Comparison of ENCODE assay signal across 8 mouse cellular contexts in the genomic region with DNA sequence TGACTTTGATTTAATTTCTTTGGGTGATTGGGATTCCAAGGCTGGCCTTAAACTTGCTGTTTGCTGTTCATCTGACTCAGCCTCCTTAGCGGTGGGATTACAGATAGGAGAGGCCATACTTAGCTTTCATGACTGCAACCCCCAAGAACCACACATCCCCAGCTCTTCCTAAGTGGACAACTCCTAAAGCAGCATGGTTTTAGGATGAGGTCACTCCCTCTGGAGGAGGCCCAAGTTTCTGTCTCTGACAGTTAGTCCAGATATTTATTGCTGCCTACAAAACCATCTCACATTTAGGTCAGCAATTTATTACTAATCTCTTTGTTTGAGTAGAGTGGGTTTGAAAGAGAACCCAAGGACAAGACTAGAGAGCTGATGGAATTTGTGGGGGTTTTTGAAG. TPM values are rescaled to one million over a fixed set of nuclear protein-coding genes. Genes with fewer than 3 reads are reported as not detected.
DNase-seq lines count a peak whose midpoint lies in the region; ATAC-seq and TF ChIP-seq lines count a peak whose summit lies in the region.
"Not testable (repeated sequence)": the region's sequence is repeated elsewhere in the genome, so short reads cannot be mapped to it uniquely, and the experiment has no call there.

No protein-coding gene starts in this region.

- 19% methylated on average over 1 of the region's 1 CpGs for WGBS in heart, embryonic 15.5 days
- WGBS in intestine, embryonic 15.5 days, result 35% methylated on average over 1 of the region's 1 CpGs
- 52% methylated on average over 1 of the region's 1 CpGs for WGBS in kidney, postnatal 0 days
- 44% methylated on average over 1 of the region's 1 CpGs for WGBS in lung, embryonic 16.5 days
- 28% methylated on average over 1 of the region's 1 CpGs for WGBS in stomach, embryonic 15.5 days

- not testable (repeated sequence) for H3K9me3 ChIP-seq in heart, embryonic 15.5 days (replicated peaks); intestine, embryonic 15.5 days; kidney, postnatal 0 days (replicated peaks; ENCODE audit: low read length); lung, embryonic 16.5 days (ENCODE audit: control insufficient read depth, low read length); stomach, embryonic 15.5 days

- H3K27me3 ChIP-seq in heart, embryonic 15.5 days; intestine, embryonic 15.5 days (replicated peaks); kidney, postnatal 0 days (ENCODE audit: insufficient read depth, low read length); lung, embryonic 16.5 days (ENCODE audit: control insufficient read depth, insufficient read depth, low read depth, low read length); stomach, embryonic 15.5 days (replicated peaks): not testable (repeated sequence)

- H3K4me3 ChIP-seq in heart, embryonic 15.5 days; intestine, embryonic 15.5 days (replicated peaks); kidney, postnatal 0 days (replicated peaks; ENCODE audit: low read depth, low read length); lung, embryonic 16.5 days (ENCODE audit: low read length); stomach, embryonic 15.5 days (replicated peaks): not testable (repeated sequence)

- H3K4me1 ChIP-seq in heart, embryonic 15.5 days (replicated peaks), result peaks cover 22% of the 10 kb centered on the region
- not testable (repeated sequence) for H3K4me1 ChIP-seq in intestine, embryonic 15.5 days (replicated peaks); kidney, postnatal 0 days (replicated peaks; ENCODE audit: insufficient read depth, low read length); lung, embryonic 16.5 days (replicated peaks; ENCODE audit: control insufficient read depth, insufficient read depth, low read length); stomach, embryonic 15.5 days

- not testable (repeated sequence) for H3K36me3 ChIP-seq in heart, embryonic 15.5 days; intestine, embryonic 15.5 days; kidney, postnatal 0 days (ENCODE audit: insufficient read depth, low read length); lung, embryonic 16.5 days (ENCODE audit: control insufficient read depth, insufficient read depth, low read length); stomach, embryonic 15.5 days

- H3K27ac ChIP-seq in heart, embryonic 15.5 days, result peak overlapping the region; percentile 31
- not testable (repeated sequence) for H3K27ac ChIP-seq in intestine, embryonic 15.5 days; kidney, postnatal 0 days; lung, embryonic 16.5 days (ENCODE audit: low read length); stomach, embryonic 15.5 days

- not testable (repeated sequence) for H3K9ac ChIP-seq in heart, embryonic 15.5 days; intestine, embryonic 15.5 days; kidney, postnatal 0 days (ENCODE audit: low read depth, low read length); lung, embryonic 16.5 days (ENCODE audit: low read length); stomach, embryonic 15.5 days

- ATAC-seq in heart, embryonic 15.5 days (replicated peaks; ENCODE audit: insufficient number of reproducible peaks, insufficient read depth, low FRiP score, low read depth), result 0 out of 2 replicates have a peak, but pooled peaks have one; percentile 37
- peak; percentile 54 for ATAC-seq in intestine, embryonic 15.5 days
- ATAC-seq in kidney, postnatal 0 days (replicated peaks; ENCODE audit: low FRiP score, low read depth), result not testable (repeated sequence)
- ATAC-seq in lung, embryonic 16.5 days (ENCODE audit: low read depth), result peak; percentile 32; the same call in 1 of the 2 replicates
- peak; percentile 20; the same call in 1 of the 2 replicates for ATAC-seq in stomach, embryonic 15.5 days (ENCODE audit: insufficient read depth, low FRiP score, low read depth)

- H3K4me2 ChIP-seq in heart, embryonic 15.5 days; intestine, embryonic 15.5 days (replicated peaks); kidney, postnatal 0 days (ENCODE audit: low read length); lung, embryonic 16.5 days (ENCODE audit: low read depth, low read length); stomach, embryonic 15.5 days: not testable (repeated sequence)

- DNase-seq in NIH3T3 (ENCODE audit: low read depth), result peak; percentile 87
- peak; percentile 59 for DNase-seq in adrenal gland, adult 8-10 months
- DNase-seq in fibroblast of lung, adult 2 months (ENCODE audit: low read depth), result peak; percentile 23
- peak; percentile 65 for DNase-seq in kidney, postnatal 0 days (ENCODE audit: low spot score)

- not testable (repeated sequence) for TF ChIP-seq CTCF in kidney, postnatal 0 days (IDR thresholded peaks at IDR 0.05; ENCODE audit: low read depth)

RNA-seq across cellular contexts. Expression of a gene that starts 17.8 kb away (rescaled TPM):
- total RNA-seq in adrenal gland, adult 8-10 months (2022), result 10 to 100 TPM; 22.6 to 47.4 (median 31.8) TPM
- 53.4 and 56.5 TPM in 2 replicates for polyA plus RNA-seq in heart, embryonic 15.5 days (2015; fragmentation: Nextera tagmentation; extraction: Ambion mirVana)
- polyA plus RNA-seq in intestine, embryonic 15.5 days (2015; fragmentation: Nextera tagmentation; extraction: Ambion mirVana), result 87.1 and 87.6 TPM in 2 replicates
- polyA plus RNA-seq in kidney, postnatal 0 days (2015; fragmentation: Nextera tagmentation; extraction: Ambion mirVana), result 136 and 154 TPM in 2 replicates
- polyA plus RNA-seq in lung, embryonic 16.5 days (2015; fragmentation: Nextera tagmentation; extraction: Ambion mirVana), result 56.7 and 62.1 TPM in 2 replicates
- polyA plus RNA-seq in stomach, embryonic 15.5 days (2015; fragmentation: Nextera tagmentation; extraction: Ambion mirVana), result 64.1 and 66.9 TPM in 2 replicates

Comparison
In these comparisons a context has a peak if more than half of its experiments do, and no peak if none do; other contexts are left out.
1. DNase-seq: peak in every context shown above with its lines; median percentile 87 in NIH3T3; 65 in kidney, postnatal 0 days; 59 in adrenal gland, adult 8-10 months; 23 in fibroblast of lung, adult 2 months.